9 mouse cellular contexts compared by ENCODE assay signal in the genomic region with DNA sequence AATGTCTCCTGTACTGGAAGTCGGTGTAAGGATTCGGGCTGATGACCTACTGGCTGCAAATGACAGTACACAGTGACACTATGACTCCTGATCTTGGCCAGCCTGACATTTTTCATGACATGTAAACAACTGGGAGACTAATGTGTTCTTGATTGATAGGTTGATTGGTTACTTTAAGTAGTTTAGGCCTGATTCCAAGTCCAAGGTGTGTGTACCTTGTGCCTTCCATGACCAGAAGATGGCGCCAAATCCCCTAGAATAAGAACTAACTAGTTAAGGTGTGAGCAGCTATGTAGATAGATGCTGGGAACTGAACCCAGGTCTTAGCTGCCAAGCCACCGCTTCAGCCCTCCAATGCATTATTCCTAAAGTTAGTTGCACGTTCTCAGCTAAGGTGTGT. TPM values are rescaled to one million over a fixed set of nuclear protein-coding genes. Genes with fewer than 3 reads are reported as not detected.
A peak's percentile ranks its signal among the peaks of the same experiment; 100 is the strongest.
DNase-seq lines count a peak whose midpoint lies in the region; ATAC-seq lines count a peak whose summit lies in the region.
"Had no signal": no experiment of that assay in that cellular context is flagged by ENCODE, and none has a peak within 500 bp of the region (broad histone marks: within the 10 kb centered on the region; RNA-seq: fewer than 3 reads in every experiment).

No protein-coding gene starts in this region.

- no peak overlapping the region for H3K9ac ChIP-seq in forebrain, embryonic 14.5 days (ENCODE audit: low read length)
- H3K9ac ChIP-seq in forebrain, embryonic 12.5 days = no peak overlapping the region
- H3K9ac ChIP-seq: stomach, embryonic 15.5 days had no signal

- H3K27me3 ChIP-seq in forebrain, embryonic 14.5 days (replicated peaks; ENCODE audit: control insufficient read depth, insufficient read depth, low read length) = no peaks in the 10 kb centered on the region
- no peaks in the 10 kb centered on the region for H3K27me3 ChIP-seq in forebrain, embryonic 12.5 days
- H3K27me3 ChIP-seq: stomach, embryonic 15.5 days had no signal

- H3K9me3 ChIP-seq in forebrain, embryonic 14.5 days (replicated peaks; ENCODE audit: control insufficient read depth, low read length) = no peaks in the 10 kb centered on the region
- H3K9me3 ChIP-seq in forebrain, embryonic 12.5 days = no peaks in the 10 kb centered on the region
- H3K9me3 ChIP-seq: stomach, embryonic 15.5 days had no signal

- H3K4me3 ChIP-seq in forebrain, embryonic 14.5 days (ENCODE audit: low read depth, low read length) = no peak overlapping the region
- no peak overlapping the region for H3K4me3 ChIP-seq in forebrain, embryonic 12.5 days (replicated peaks)

- no peak overlapping the region for H3K4me2 ChIP-seq in forebrain, embryonic 14.5 days (ENCODE audit: low read length)
- no peak overlapping the region for H3K4me2 ChIP-seq in forebrain, embryonic 12.5 days

- H3K4me1 ChIP-seq in forebrain, embryonic 14.5 days (ENCODE audit: control insufficient read depth, insufficient read depth, low read length) = no peaks in the 10 kb centered on the region
- H3K4me1 ChIP-seq in forebrain, embryonic 12.5 days = 0 out of 2 replicates have a peak, but pooled peaks cover 7% of the 10 kb centered on the region
- H3K4me1 ChIP-seq: stomach, embryonic 15.5 days had no signal

- peak; percentile 63 for DNase-seq in forebrain, embryonic 14.5 days (ENCODE audit: low spot score)
- peak; percentile 16 for DNase-seq in right cerebral cortex, postnatal 14 days
- DNase-seq in right cerebral cortex, adult 18-20 months = no peak
- peak; percentile 44 to 78 for DNase-seq in kidney, postnatal 25 days
- peak; percentile 50 to 68 for DNase-seq in natural killer cell, adult 2 months (ENCODE audit: low spot score in 2 of 2)
- DNase-seq in urinary bladder, postnatal 4 days (ENCODE audit: low spot score in 2 of 2) = no peak

- H3K36me3 ChIP-seq in forebrain, embryonic 14.5 days (ENCODE audit: control insufficient read depth, insufficient read depth, low read length) = peaks cover 10% of the 10 kb centered on the region; the same call in 1 of the 2 replicates
- H3K36me3 ChIP-seq in forebrain, embryonic 12.5 days (replicated peaks) = peaks cover 9% of the 10 kb centered on the region
- H3K36me3 ChIP-seq: stomach, embryonic 15.5 days had no signal

- ATAC-seq in forebrain, embryonic 14.5 days = no peak
- no peak for ATAC-seq in forebrain, embryonic 12.5 days (ENCODE audit: low FRiP score)
- ATAC-seq in common myeloid progenitor, adult 5-6 weeks (replicated peaks; ENCODE audit: low read depth, poor library complexity, severe bottlenecking) = peak; percentile 59; the same call in 1 of the 2 replicates

- H3K27ac ChIP-seq in forebrain, embryonic 14.5 days (ENCODE audit: low read depth, low read length) = no peak overlapping the region
- no peak overlapping the region for H3K27ac ChIP-seq in forebrain, embryonic 12.5 days
- H3K27ac ChIP-seq: stomach, embryonic 15.5 days had no signal

- WGBS in forebrain, embryonic 14.5 days = 72% methylated on average over 5 of the region's 5 CpGs
- WGBS in forebrain, embryonic 12.5 days = 65% methylated on average over 5 of the region's 5 CpGs

RNA-seq across cellular contexts. Expression of gene 1700125H20Rik, which starts 13.9 kb away (rescaled TPM):
- polyA plus RNA-seq in forebrain, embryonic 14.5 days (2014; fragmentation: Nextera tagmentation; extraction: Ambion mirVana) = 0.33 and 1.3 TPM in 2 replicates
- polyA plus RNA-seq in forebrain, embryonic 12.5 days (2016; fragmentation: Nextera tagmentation; extraction: Ambion mirVana) = 0.40 and 0.51 TPM in 2 replicates
- not detected in 2 replicates for total RNA-seq in common myeloid progenitor, adult 5-6 weeks (2017)
- polyA plus RNA-seq: stomach, embryonic 15.5 days had no signal

RNA-seq across cellular contexts. Expression of gene Usp32, which starts 44.1 kb away (rescaled TPM):
- polyA plus RNA-seq in forebrain, embryonic 14.5 days (2014; fragmentation: Nextera tagmentation; extraction: Ambion mirVana) = 12.5 and 13.2 TPM in 2 replicates
- 7.8 and 8.5 TPM in 2 replicates for polyA plus RNA-seq in forebrain, embryonic 12.5 days (2016; fragmentation: Nextera tagmentation; extraction: Ambion mirVana)
- total RNA-seq in common myeloid progenitor, adult 5-6 weeks (2017) = 14.9 and 26.1 TPM in 2 replicates

RNA-seq across cellular contexts. Expression of gene Appbp2, which starts 50.8 kb away (rescaled TPM):
- polyA plus RNA-seq in forebrain, embryonic 14.5 days (2014; fragmentation: Nextera tagmentation; extraction: Ambion mirVana) = 47.0 and 54.5 TPM in 2 replicates
- 54.6 and 56.7 TPM in 2 replicates for polyA plus RNA-seq in forebrain, embryonic 12.5 days (2016; fragmentation: Nextera tagmentation; extraction: Ambion mirVana)
- total RNA-seq in common myeloid progenitor, adult 5-6 weeks (2017) = 28.9 and 39.4 TPM in 2 replicates

Comparison
In these comparisons a context has a peak if more than half of its experiments do, and no peak if none do; other contexts are left out.
1. DNase-seq: peak in forebrain, embryonic 14.5 days (single experiment), right cerebral cortex, postnatal 14 days (single experiment), kidney, postnatal 25 days (2 of 2) and natural killer cell, adult 2 months (2 of 2); none in right cerebral cortex, adult 18-20 months (single experiment) and urinary bladder, postnatal 4 days (0 of 2).